Mouse (Mus musculus) left cerebral cortex, adult 8-10 months (tissue): Measurements from ENCODE around the gene Gm3839. TPM values are rescaled to one million over a fixed set of nuclear protein-coding genes. Genes with fewer than 3 reads are reported as not detected.
"Not testable (repeated sequence)": the region's sequence is repeated elsewhere in the genome, so short reads cannot be mapped to it uniquely, and the experiment has no call there.

ENCODE experiments used
- DNase-seq, 2 experiments: peaks; one replicate each; pipeline ENCODE4 v3.0.0; 2022; ENCODE audit warnings: low spot score in 2 of 2
- microRNA-seq, 2 experiments: library from miRNA; unstranded; fragments of <30 nt; microRNA quantifications; one replicate each; pipeline ENCODE4 v1.2.0; 2022
- total RNA-seq, 4 experiments: library from RNA; stranded (reverse); gene quantifications; 2 replicates each; pipeline ENCODE4 v1.2.4; 2022

Gm3839 gene
- under 1 TPM; 0.26 to 0.72 (median 0.53) TPM for total RNA-seq

DNA sequence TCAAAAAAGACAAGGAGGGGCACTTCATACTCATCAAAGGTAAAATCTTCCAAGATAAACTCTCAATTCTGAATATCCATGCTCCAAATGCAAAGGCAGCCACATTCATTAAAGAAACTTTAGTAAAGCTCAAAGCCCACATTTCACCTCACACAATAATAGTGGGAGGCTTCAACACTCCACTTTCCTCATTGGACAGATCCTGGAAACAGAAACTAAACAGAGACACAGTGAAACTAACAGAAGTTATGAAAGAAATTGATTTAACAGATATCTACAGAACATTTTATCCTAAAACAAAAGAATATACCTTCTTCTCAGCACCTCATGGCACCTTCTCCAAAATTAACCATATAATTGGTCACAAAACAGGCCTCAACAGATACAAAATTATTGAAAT is at the start of gene Gm3839:
Gm3839 (minus strand) TSS at position 101 of the 400 bp plus-strand sequence.
- not testable (repeated sequence) for DNase-seq

DNA sequence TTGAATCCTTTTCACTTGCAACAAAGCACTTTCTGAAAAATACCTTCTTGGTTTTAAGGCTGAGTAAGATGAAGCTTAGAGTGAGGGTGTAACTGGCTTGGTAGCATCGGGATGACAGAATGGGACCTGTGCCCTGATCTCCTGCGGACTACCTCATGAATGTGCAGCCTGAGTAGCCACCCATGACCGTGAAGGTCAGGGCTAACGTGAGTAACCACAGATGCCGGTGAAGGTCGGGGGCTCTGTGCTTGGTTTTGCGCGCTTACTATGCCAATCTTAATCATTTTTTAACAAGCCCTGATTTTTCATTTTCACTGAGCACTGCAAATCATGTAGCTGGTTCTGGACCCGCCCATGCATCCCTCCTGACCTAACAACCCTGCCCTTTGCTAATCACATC is 49.1 kb upstream of the Gm3839 start:
- DNase-seq: no peak

DNA sequence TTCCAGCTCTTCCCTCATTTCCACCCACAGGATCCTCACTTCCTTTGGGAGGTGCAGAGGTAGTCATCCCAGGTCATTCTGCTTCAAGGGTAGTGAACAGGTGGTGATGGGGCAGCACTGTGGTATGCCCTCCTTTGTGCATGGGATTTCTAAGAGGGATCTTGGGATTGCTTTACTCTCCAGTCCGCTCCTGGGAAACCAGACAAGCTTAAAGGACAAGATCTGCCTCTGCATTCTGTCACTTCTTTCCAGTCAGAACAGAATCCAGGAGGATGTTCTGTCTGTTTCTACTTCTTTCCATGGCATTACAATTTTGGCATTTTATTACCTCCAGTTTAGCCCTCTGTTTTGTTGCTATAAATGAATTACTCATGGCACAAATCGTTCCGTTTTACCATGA is 21.3 kb upstream of the Gm3839 start:
- DNase-seq: no peak

DNA sequence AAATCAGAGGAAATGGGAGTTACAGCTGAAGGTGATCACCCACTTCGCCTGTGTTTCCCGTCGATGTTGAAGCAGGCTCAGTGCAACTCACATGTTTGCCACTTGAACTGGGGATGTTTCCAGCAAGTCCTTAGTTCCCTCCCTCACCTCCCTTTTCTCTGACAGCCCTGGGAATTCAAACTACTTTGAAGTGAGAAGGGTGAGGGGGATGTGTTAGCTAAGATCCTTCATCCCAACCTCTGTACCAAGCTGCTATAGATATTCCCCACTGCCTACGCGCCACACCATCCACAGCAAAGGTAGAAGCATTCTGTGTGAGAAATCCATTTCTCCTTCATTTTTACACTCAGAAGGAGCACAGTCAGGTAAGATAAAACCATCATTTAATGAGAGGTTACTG is 18.7 kb upstream of the Gm3839 start:
- peak in 1 of 2 experiments; percentile 21 for DNase-seq

DNA sequence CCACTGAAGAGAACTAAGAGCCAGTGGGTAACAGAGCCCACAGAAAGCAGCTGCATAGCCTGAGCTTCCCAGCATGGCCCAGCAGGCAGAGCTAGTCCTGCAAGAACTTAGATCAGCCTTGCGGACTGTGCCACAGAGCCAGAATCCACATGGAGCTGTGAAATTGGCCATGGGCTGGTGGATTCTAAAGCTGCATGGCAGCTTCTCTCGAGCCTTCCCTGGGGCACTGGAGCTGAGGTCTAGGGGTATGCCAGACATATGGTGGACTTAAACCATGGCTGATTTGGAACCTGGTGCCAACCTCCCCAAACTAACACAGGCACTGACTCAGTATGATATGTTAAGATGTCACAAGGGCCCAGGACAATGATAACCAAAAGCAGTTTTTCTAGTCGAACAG is 10.4 kb downstream of the Gm3839 start:
- no peak for DNase-seq

DNA sequence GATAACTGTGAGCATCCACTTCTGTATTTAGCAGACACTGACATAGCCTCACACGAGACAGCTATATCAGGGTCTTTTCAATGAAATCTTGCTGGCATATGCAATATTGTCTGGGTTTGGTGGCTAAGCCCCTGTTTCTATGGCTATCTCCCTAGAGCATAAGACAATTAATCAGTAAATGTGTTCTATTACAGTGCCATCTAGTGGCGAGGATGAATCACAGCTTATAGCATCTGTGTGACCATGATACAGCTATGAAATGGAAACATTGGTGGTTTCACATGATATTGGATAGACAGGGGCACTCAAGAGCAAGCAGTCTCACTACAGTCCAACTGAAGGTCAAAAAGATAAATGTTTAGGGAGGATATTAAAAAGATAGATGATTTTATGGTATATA is 26.5 kb downstream of the Gm3839 start:
- DNase-seq: no peak

DNA sequence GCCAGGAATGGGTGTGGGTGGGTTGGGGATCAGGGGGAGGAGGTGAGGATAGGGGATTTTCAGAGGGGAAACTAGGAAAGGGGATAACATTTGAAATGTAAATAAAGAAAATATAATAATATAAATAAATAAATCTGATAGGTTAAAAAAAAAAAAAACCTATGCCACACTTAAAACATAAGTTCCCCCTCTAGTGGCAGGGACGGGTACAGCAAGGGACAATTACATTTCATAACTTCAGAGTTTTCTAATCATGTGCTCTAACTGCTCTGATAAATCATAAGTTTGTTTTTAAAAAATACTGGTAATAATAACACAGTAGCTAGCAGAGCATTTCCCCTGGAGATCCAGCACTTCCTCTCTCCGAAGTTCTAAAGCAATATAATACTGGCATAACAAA is 49.4 kb downstream of the Gm3839 start:
- DNase-seq: no peak

DNA sequence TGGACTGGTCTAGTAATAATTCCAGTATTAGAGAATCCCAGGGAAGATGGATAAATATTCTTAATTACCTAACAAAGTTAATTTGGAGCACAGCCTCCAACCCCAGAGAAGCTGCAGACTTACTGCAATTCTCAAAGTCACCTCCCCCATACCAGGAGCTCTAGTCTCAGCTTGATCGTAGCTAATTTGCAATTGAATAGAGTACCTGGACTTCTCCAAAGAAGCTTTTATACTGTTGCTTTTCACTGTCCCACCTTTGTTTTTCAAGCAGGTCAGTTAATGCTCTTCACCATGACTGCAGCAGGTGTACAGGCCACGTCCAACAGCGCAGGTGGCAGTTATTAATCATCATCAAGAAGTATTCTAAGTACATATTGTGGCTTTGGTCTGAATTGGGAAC is 68.6 kb downstream of the Gm3839 start:
- DNase-seq: not testable (repeated sequence)

DNA sequence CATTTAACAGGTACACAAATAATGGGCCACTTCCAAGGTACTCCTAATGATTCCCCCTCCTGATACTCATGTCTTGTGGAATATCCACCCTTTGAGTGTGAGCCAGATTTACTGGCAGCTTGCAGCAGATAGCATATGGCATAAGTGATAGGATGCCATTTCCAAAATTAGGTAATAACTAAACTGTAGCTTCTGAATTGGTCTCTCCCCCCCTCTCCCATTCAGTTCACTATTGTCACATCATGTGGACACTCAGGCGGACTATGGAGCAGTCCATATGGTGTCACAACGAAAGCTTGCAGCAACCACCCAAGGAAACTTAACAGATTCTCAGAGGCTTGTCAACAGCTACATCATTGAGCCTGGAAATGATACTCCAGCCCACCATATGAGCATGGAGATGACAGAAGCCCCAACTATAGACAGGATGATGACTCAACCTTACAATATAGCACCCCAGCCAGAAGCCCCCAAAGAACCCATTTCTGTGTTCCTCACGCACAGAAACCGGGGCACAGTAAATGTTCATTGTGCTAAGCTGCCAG is 99.3 kb downstream of the Gm3839 start:
- no peak for DNase-seq

DNA sequence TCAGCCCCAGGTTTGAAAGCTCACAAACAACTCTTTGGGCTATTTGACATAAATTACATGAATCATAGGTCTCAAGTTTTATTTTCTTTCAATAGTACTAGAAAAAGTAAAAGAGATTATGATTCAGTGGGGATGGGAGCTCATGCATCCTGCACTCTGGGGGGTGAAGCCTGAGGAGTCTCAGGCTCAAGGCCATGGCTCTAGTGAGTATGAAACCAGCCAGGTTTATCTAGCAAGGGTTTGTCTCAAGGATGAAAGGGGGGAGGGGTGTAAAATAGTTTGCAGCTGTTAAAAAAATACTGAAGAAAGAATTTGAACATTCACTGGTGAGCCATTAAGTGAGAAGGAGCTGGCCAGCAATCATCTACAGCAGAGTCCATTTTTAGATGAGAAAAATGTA is 108.5 kb downstream of the Gm3839 start:
- DNase-seq: no peak

DNA sequence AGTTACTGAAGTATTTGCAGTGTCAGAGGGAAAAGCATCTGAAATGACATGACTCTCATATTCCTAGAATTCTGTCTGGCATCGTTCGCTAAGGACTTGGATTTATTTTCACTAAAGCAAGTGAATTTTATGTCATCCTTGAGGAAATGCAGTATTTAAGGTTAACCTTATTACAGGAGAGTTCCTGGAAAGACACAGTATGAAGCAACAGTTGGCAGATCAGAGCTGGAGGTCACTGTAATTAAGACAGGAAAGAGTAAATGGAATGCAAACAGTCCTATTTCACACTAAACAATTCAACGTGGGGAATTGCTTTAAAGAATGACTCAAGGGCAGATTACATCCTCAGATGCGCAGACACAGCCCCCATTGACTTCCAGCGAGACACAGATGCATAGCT is 112.0 kb downstream of the Gm3839 start:
- no peak for DNase-seq

DNA sequence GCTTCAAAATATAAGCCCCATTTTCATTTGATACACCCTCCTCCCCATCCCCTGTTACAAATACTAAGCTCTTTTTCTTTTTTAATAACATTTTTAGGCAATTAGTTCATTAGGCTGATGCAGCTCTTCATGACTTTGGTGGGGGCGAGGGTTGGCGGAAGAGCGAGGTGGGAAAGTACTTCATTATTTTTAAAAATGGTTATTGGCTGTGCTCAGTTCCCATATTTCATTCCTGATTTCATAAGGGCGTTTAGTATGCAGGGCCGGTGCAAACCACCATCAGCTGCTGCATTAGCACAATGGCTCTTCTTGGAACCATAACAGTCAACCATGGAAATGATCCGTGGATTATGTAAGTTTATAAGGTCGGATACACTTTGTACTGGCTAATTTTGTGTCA is 124.4 kb downstream of the Gm3839 start:
- no peak for DNase-seq

Small RNAs within 50 kb of the gene (microRNA-seq; reads per million reads assigned to microRNA genes)
- 0 reads per million in 2 experiments for gene Mir5124b

Other genes starting within 250 kb of the Gm3839 start
- gene Fhit, start 194.7 kb downstream of the Gm3839 start, total RNA-seq: 1 to 10 TPM; 4.6 to 9.3 (median 6.3) TPM
- gene Ptprg, start 196.8 kb upstream of the Gm3839 start, total RNA-seq: 10 to 100 TPM; 67.3 to 90.1 (median 75.5) TPM